Mouse (Mus musculus) intestine, embryonic 16.5 days (tissue): ENCODE results near the gene Myoz2. TPM values are rescaled to one million over a fixed set of nuclear protein-coding genes. Genes with fewer than 3 reads are reported as not detected.

Source experiments
- microRNA-seq: library from miRNA; unstranded; fragments of <30 nt; microRNA quantifications from one replicate; pipeline ENCODE4, GENCODE M21; 2016
- polyA plus RNA-seq: library from polyadenylated mRNA; unstranded; fragments of >200 nt; fragmentation: Nextera tagmentation; extraction: Ambion mirVana; gene quantifications from 2 replicates; pipeline ENCODE4 v1.2.1, GENCODE M21; 2015

The Myoz2 gene
- polyA plus RNA-seq, 1 experiment from 2014 or later: 0.45 TPM

Small RNA genes within 50 kb of the gene (microRNA-seq; reads per million reads assigned to microRNA genes)
- not detected for gene Gm22066

Other genes with a start within 250 kb of the Myoz2 start
- gene Fabp2, start 139.9 kb downstream of the Myoz2 start, polyA plus RNA-seq: 1,335 and 2,162 TPM in 2 replicates
- gene Gm10959, start 115.7 kb downstream of the Myoz2 start, polyA plus RNA-seq: not detected in 2 replicates
- gene 1810037I17Rik, start 110.8 kb downstream of the Myoz2 start, polyA plus RNA-seq: 128 and 131 TPM in 2 replicates
- gene Usp53, start 50.5 kb downstream of the Myoz2 start, polyA plus RNA-seq: 6.6 and 9.2 TPM in 2 replicates
- gene Synpo2, start 201.1 kb upstream of the Myoz2 start, polyA plus RNA-seq: 27.8 and 29.5 TPM in 2 replicates
- 91.2 and 109 TPM in 2 replicates for gene Sec24d, start 232.4 kb upstream of the Myoz2 start, polyA plus RNA-seq